Mouse (Mus musculus) hindbrain, embryonic 11.5 days (tissue): Measurements from ENCODE around the gene Spdye4a. TPM values are rescaled to one million over a fixed set of nuclear protein-coding genes. Genes with fewer than 3 reads are reported as not detected.

Experiments
- ATAC-seq: fragments of 200-750 bp; cut with Nextera tagmentation; 2 replicates; pipeline ENCODE4 v1.8.0; 2017; ENCODE audit warnings: mild to moderate bottlenecking, moderate TSS enrichment, moderate library complexity; ENCODE audit not compliant: low FRiP score
- DNase-seq: peaks from one replicate; pipeline ENCODE4 v3.0.0-alpha.2; 2015; ENCODE audit warnings: low spot score
- H3K27ac ChIP-seq: fragments of 300-500 bp; sonication (generic); 2 replicates; pipeline ENCODE4 v1.5.1; 2014; ENCODE audit warnings: mild to moderate bottlenecking, low read depth, low read length
- H3K27me3 ChIP-seq: fragments of 300-500 bp; sonication (generic); 2 replicates; pipeline ENCODE4 v1.6.1; 2014; ENCODE audit warnings: mild to moderate bottlenecking, low read length, moderate library complexity, mixed read lengths; ENCODE audit not compliant: control insufficient read depth, insufficient read depth
- H3K36me3 ChIP-seq: fragments of 300-500 bp; sonication (generic); 2 replicates; pipeline ENCODE4 v1.6.1; 2014; ENCODE audit warnings: mild to moderate bottlenecking, low read length, moderate library complexity, mixed read lengths; ENCODE audit not compliant: control insufficient read depth, insufficient read depth
- H3K4me1 ChIP-seq: fragments of 300-500 bp; sonication (generic); replicated peaks from 2 replicates; pipeline ENCODE4 v1.6.1; 2014; ENCODE audit warnings: low read length, mixed read lengths; ENCODE audit not compliant: control insufficient read depth, insufficient read depth
- H3K4me2 ChIP-seq: fragments of 300-500 bp; sonication (generic); replicated peaks from 2 replicates; pipeline ENCODE4 v1.6.1; 2014; ENCODE audit warnings: mild to moderate bottlenecking, low read depth, low read length
- H3K4me3 ChIP-seq: fragments of 300-500 bp; sonication (generic); 2 replicates; pipeline ENCODE4 v1.5.1; 2014; ENCODE audit warnings: low read depth, low read length
- H3K9ac ChIP-seq: fragments of 300-500 bp; sonication (generic); 2 replicates; pipeline ENCODE4 v1.6.1; 2014; ENCODE audit warnings: low read depth, low read length
- H3K9me3 ChIP-seq: fragments of 300-500 bp; sonication (generic); 2 replicates; pipeline ENCODE4 v1.6.1; 2016; ENCODE audit warnings: low read length; ENCODE audit not compliant: control insufficient read depth
- WGBS: fragments of 180-500 bp; shearing (Covaris S2); extraction: QIAGEN DNeasy Blood & Tissue Kit; methylation state at CpG from one replicate; pipeline ENCODE4 v1.1.7; 2014; 5-methylcytosine and 5-hydroxymethylcytosine counted together
- polyA plus RNA-seq: library from polyadenylated mRNA; unstranded; fragments of >200 nt; fragmentation: Nextera tagmentation; extraction: Ambion mirVana; gene quantifications from 2 replicates; pipeline ENCODE4 v1.2.1, GENCODE M21; 2014

Spdye4a gene
- polyA plus RNA-seq, 1 experiment from 2014 or later: not detected

- no peaks in the 10 kb centered on the region for H3K27me3 ChIP-seq
- 84% methylated on average over 3 of the region's 3 CpGs for WGBS
- H3K9ac ChIP-seq: no peak overlapping the region
- ATAC-seq: no peak
- no peaks in the 10 kb centered on the region for H3K9me3 ChIP-seq
- DNase-seq: no peak
- H3K4me2 ChIP-seq: no peak overlapping the region
- no peak overlapping the region for H3K27ac ChIP-seq
- no peak overlapping the region for H3K4me3 ChIP-seq
- peaks cover 25% of the 10 kb centered on the region for H3K36me3 ChIP-seq
- H3K4me1 ChIP-seq: no peaks in the 10 kb centered on the region
Measured at GRCm38 (mm10) chr5:143177541-143178200, 49.0 kb downstream of the Spdye4a start.

GRCm38 (mm10) chr5:143175970-143176369 lies 50.7 kb downstream of the Spdye4a start:
- no peak overlapping the region for H3K4me3 ChIP-seq
- H3K9ac ChIP-seq: no peak overlapping the region
- WGBS: 96% methylated on average over 4 of the region's 4 CpGs
- ATAC-seq (no peak), DNase-seq (no peak)
- no peaks in the 10 kb centered on the region for H3K4me1 ChIP-seq
- H3K4me2 ChIP-seq: no peak overlapping the region
- no peak overlapping the region for H3K27ac ChIP-seq
- H3K36me3 ChIP-seq: peaks cover 29% of the 10 kb centered on the region
- no peaks in the 10 kb centered on the region for H3K9me3 ChIP-seq
- no peaks in the 10 kb centered on the region for H3K27me3 ChIP-seq

Other genes with a start within 250 kb of the Spdye4a start
- 31.1 and 49.5 TPM in 2 replicates for gene Rnf216, start 113.9 kb downstream of the Spdye4a start, polyA plus RNA-seq
- gene Olfr718-ps1, start 79.3 kb downstream of the Spdye4a start, polyA plus RNA-seq: not detected in 2 replicates
- 12.7 and 17.0 TPM in 2 replicates for gene Rbak, start 46.1 kb downstream of the Spdye4a start, polyA plus RNA-seq
- gene Spdye4b, start 45.9 kb downstream of the Spdye4a start, polyA plus RNA-seq: not detected in 2 replicates
- gene Zfp12, start 8.3 kb upstream of the Spdye4a start, polyA plus RNA-seq: 20.3 and 24.3 TPM in 2 replicates
- 3.4 and 3.6 TPM in 2 replicates for gene Zfp316, start 43.1 kb upstream of the Spdye4a start, polyA plus RNA-seq
- gene Zfp853, start 66.7 kb upstream of the Spdye4a start, polyA plus RNA-seq: not detected in 2 replicates
- 34.1 and 42.9 TPM in 2 replicates for gene E130309D02Rik, start 88.5 kb upstream of the Spdye4a start, polyA plus RNA-seq
- gene Zdhhc4, start 102.4 kb upstream of the Spdye4a start, polyA plus RNA-seq: 75.1 and 80.2 TPM in 2 replicates
- gene Grid2ip, start 130.4 kb upstream of the Spdye4a start, polyA plus RNA-seq: 0.42 and 0.49 TPM in 2 replicates
- 189 and 202 TPM in 2 replicates for gene Kdelr2, start 176.9 kb upstream of the Spdye4a start, polyA plus RNA-seq
- 10.2 and 12.2 TPM in 2 replicates for gene Daglb, start 237.7 kb upstream of the Spdye4a start, polyA plus RNA-seq